Mouse (Mus musculus): ENCODE measurements around the gene Ccdc148. TPM values are rescaled to one million over a fixed set of nuclear protein-coding genes. Genes with fewer than 3 reads are reported as not detected.
A peak's percentile ranks its signal among the peaks of the same experiment; 100 is the strongest.

Gene Ccdc148
- total RNA-seq, 2 experiments from 2014 or later: 2.3 to 2.6 TPM

DNA sequence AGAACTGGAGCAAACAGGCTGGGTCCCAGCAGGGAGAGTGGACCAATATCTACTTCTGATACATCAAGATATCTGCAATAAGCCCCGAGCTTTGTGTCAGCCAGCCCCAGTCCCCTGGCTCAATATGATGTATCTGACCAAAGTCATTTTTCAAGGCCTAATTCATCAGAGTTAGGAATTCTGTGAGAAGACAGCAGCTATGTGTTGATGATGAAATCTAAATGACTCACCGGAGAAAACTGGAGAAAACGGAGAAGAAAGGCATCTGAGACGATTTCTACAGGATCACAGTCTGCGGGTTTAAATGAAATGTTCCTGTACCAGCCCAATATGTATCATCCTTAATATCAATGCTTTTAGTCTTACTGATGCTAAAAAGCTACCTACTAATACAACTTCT, 365.1 kb downstream of the Ccdc148 start:
- intact Hi-C loops (cut with DNase I): no loop called here
- no peak for DNase-seq

DNA sequence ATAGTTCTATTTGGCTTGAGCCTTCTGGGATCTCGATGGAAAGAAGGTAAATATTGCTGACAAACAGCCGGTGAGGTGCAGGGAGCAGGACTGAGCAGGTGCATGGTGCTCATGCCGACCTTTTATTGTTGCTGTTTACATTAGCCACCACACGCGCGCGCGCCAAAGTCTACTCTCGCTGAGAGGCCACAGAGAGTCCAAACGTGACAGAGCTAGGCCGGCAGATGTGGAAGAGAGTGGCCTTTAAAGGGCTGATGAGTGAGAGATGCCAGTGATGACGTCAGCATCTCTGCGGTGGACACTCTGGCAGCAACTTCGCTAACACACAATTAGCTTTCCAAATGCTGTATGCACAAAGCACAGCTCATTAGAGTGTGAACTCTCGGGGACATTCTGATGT, 366.0 kb downstream of the Ccdc148 start:
- intact Hi-C loops (cut with DNase I): no loop called here
- DNase-seq: no peak

GRCm38 (mm10) chr2:58790361-58790760, 370.1 kb downstream of the Ccdc148 start:
- intact Hi-C loops (cut with DNase I): no loop called here
- no peak for DNase-seq

DNA sequence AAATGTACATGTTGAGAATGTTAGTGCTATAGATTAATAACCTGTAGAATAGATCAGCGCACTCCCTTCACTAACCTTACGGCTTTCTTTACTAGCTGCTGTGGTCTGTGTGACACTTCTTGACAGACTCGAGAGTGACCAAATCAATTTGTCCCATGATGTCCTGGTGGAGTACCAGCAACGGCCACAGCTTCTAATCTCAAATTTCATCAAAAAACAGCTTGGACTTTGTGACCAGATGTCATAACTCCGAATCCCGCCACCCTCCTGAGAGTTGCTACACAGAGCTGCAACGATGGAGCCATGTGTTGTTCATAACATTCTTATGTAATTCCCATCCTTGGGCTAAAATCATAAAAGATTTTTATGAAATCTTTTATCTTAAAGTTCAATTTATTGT, 370.5 kb downstream of the Ccdc148 start:
- DNase-seq: no peak
- intact Hi-C loops (cut with DNase I): no loop called here

DNA sequence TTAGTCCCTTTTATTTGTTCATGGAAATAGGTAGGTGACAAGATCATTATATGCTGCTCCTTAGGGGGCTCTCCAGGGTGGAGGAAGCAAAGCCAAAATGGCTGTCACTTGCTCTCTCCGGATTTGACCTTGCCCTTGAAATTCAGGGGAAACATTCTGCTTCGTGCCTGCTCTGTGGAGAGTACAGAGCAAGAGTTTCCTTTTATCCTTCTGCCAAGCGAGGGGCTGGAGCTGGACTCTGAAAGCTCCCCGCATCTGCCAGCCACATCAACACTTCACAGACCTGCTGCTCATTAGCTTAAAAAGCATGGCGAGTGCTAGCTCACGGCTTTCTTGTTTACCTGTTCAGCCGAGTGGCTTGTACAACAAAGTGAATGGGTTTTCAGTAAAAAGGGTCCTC, 373.1 kb downstream of the Ccdc148 start:
- intact Hi-C loops (cut with DNase I): no loop called here
- DNase-seq: no peak

- DNase-seq: peak in 1 of 2 experiments; percentile 2
- intact Hi-C loops (cut with DNase I): no loop called here
Observed at GRCm38 (mm10) chr2:58786681-58787080, 373.8 kb downstream of the Ccdc148 start.

DNA sequence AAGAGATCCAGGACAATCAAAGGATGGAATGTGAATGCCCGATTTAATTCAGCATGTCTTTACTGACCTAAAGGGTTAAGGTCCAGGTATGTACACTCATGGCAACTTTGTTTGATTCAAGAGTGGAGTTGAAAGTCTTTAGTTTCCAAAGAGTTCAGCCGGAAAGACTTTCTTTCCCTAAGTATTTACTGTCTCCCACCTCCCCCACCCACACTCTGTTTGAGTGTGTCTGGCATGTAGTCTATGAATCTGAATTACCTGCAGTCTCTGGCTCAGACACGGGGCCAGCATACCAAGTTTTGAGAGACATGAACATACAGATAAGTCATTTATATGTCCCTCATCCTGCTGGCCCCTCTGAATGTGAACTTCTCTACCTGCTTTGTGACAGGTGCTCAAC, 374.3 kb downstream of the Ccdc148 start:
- intact Hi-C loops (cut with DNase I): no loop called here
- no peak for DNase-seq

DNA sequence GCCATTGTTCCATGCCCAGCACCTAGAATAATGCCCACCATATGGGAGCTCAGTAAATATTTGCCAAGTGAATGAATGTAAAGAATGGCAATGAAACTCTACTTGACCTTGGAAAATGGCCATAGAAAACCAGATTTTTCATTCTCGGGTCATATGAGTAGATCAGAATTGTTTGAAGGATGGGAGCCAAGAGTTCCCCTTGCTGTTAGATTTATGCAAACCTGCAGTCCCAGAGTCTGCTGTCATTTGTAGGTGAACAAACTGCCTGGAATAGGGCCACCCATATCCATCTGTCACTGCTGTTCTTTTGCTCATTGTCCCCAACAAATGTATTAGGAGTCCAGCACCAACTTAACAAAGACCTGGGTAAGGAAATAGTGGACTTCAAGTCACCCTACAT, 377.0 kb downstream of the Ccdc148 start:
- intact Hi-C loops (cut with DNase I): no loop called here
- DNase-seq: no peak

DNA sequence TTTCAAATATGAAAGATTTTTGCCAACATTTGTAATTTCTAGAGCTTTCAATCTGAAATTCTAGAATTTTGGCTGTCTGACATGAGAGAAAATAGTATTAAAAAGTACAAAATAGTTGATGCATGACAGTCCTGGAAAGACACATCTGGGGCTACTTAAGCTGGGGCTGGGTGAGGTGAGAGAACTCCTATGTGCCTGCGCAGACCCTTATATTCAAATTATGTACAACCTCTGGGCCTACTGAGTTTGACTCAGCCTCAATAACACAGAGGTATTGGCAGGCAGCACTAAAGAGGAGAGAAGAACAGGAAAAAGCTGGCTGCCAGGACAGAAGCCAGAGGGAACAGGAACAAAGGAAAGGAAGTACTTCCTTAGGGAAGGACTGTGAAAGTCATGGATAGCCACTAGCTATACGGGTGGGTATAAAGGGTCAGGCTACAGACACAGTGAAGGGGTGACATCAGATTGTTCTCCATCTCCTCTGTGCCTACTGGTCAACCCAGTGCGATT, 381.4 kb downstream of the Ccdc148 start:
- intact Hi-C loops (cut with DNase I): no loop called here
- no peak for DNase-seq

DNA sequence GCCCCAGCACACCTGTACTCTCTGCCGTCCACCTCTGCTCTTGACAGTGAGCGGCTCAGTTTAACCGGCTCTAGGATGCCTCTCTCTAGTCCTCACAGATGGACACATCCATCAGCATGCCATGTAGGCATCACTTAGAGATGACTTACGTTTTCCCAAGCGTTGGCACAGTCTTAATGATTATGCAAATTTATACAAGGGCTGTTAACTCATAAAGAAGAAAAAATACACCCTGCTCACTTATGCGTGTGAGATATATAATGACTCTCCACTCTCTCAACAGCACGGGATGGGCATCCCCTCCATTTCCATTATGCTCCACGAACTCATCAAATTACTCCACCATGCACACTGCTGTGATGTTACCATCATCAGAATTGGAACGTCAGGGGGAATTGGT, 386.6 kb downstream of the Ccdc148 start:
- intact Hi-C loops (cut with DNase I): no loop called here
- DNase-seq: no peak

Other genes with a start within 250 kb of the Ccdc148 start
- 100 to 1,000 TPM; 191 to 198 TPM for gene Pkp4, start 167 bp upstream of the Ccdc148 start, total RNA-seq (2021)

Measured in heart, postnatal 10 days (tissue).